Mouse (Mus musculus): ENCODE measurements at regions not wholly inside any gene's neighbourhood (a gene's known extent, or its start where the extent isn't known, plus 50 kb on each side); places are given as distances from the start of the nearest gene placed in this dataset.

DNA sequence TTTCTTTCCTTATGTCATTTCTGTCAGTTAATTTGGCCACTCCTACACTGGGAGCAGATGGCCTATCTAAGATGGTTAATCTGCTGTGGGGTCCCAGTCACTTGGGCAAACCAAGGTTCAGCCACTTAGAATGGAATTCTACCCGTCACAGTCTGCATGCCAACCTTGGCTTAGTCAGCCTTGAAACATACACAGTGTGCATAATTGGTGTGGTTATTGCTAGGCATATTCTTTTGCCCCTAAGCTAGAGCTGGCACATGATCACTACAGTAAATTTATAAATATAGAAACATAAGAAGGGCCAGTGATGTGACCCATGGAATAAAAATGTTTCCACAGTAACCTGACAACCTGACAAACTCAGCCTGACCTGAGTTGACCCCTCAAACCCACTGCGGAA, 130.7 kb upstream of the Pgrmc2 start:
- no peak for DNase-seq

DNA sequence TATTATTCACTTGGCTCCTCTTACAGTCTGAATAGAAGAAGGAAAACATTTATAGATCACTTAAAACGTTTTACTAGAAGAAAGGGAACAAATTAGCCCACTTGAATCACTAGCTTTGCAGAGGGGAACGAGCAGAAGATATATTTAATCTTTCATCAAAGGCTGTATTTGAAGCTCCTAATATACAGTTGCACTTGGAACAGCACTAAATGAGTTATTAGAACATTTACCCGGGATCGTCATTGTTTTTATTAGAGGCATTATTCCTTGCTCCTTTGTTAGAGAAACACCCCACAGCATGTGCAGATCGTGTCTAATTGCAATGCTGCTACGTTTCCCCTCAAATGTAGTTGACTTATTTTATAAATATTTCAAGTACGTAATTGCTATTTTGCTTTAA, 127.5 kb upstream of the Pgrmc2 start:
- DNase-seq, result no peak

DNA sequence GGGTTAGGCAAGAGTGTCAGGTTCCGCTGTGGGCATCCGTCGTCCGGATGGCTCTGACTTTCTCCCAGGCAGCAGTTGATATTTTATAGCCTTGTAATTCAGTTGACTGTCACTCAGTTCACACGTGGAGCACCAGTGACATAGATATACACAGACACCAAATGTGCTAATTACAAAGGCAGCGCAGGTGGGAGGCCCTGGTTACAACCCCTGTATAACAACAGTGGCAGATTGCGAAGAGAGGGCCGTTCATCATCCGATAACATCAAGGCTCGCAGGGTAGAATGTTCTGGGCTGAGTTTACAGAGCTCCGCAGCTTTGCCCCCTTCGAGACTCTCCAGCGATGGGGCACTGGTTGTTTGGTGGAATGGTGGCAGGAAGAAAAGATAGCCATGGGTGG, 120.0 kb upstream of the Pgrmc2 start:
- DNase-seq, result no peak

DNA sequence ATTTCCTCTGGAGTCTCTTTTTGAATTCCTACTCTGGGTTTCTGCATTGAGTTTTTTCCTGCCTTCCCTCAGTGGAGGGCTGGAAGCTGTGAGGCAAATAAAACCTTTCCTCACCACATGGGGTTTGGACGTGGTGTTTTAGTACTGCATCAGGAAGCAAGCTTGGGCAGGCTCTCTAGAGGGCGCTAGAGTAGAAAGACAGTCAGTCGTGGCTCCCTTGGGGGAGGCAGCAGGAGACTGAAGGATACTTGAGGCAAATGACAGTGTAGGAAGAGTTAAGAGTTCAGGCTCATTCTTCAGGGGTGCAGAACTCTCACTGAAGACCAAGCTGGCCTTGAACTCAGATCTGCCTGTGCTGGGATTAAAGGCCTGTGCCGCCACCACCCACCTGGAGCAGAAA, 118.9 kb upstream of the Pgrmc2 start:
- peak; percentile 18 for DNase-seq

DNA sequence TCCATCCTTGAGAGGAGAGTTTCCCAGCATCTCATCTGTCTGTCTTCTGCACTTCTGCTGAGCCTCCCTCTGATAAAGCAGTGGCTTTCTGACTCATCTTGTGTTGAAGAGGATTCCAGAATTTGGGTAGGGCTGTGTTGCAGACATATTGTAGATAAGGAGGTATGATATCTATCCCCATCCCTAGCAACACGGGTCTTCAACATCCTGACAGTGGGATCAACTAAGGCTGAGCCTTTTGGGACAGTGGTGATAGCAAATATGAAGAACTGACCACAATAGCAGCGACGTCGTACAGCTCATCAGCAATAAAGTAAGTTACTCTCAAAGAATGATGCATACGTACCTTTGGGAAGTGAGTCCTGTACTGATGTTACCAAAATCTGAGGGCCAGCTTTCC, 117.2 kb upstream of the Pgrmc2 start:
- DNase-seq, result no peak

DNA sequence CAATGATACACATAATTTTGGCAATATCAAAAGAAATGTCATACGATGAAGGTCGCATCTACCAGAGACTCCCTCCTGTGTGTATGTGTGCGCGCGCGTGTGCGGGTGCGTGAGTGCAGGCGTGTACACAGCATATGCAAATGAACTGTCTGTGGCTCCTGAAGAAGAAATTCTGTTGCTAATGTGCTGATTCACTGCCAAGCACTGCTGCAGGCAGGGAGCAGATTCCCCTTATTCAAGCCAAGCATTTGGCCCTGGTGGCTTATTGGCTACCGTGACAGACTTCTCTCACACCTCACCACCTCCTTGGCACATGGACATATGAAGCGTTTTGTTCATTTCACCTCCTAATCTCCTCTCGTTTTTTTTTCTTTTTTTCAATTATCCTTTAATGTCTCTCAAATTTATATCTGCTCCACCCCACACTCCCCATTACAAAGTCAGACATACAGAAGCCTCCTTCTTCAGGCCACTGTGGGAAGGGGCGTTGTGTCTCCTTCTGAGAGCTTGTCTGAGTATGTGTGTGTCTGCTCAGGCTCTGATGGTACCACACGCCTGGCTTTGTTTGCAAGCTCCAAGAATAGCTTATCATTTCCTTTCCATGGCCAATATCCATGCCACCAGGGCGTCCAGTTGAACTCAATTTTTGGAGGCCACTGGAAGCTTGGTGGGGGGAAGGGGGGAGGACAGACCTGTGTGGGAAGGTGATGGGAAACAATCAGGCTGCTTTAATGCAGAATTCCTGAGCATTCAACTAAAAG, 115.5 kb upstream of the Pgrmc2 start:
- peak; percentile 19 for DNase-seq

DNA sequence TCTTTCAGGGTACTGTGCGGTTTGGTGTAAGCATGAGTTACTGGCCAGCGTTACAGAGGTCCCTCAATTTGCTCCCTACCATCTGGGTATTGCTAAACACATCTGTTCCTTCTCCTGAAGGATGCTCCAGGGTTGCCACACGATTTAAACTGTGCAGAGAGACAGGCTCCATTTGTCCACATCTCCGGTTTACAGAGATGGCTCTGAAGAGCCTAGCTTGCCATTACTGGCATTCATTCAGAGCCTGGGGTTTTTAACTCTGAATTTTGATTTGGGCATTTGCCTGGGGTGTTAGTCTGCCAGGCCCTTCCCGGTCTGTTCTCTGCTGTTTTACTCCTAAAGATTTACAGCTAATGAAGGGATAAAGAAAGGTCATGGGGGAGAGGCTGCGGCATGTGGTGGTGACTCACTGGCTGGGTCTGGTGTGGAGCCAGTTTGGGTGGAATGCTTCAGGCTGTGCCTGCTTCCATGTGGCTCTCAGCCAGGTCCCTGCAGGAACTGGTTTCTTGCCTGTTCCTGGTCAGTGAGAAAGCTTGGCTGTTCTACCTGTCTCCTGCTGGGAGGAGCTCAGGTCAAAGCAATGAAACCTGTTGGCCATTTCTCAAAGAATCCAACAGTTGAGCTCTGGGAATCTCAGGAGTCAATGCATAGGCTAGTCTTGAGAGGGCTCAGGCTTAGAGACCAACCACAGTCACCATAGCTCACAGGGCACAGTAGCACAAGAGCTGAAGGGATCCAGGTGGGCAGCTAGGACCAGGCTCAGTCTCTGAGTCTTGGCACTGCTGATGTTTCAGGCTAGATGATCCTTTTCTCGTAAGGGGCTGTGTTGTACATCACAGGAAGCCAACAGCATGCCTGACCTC, 112.5 kb upstream of the Pgrmc2 start:
- peak; percentile 34 for DNase-seq

DNA sequence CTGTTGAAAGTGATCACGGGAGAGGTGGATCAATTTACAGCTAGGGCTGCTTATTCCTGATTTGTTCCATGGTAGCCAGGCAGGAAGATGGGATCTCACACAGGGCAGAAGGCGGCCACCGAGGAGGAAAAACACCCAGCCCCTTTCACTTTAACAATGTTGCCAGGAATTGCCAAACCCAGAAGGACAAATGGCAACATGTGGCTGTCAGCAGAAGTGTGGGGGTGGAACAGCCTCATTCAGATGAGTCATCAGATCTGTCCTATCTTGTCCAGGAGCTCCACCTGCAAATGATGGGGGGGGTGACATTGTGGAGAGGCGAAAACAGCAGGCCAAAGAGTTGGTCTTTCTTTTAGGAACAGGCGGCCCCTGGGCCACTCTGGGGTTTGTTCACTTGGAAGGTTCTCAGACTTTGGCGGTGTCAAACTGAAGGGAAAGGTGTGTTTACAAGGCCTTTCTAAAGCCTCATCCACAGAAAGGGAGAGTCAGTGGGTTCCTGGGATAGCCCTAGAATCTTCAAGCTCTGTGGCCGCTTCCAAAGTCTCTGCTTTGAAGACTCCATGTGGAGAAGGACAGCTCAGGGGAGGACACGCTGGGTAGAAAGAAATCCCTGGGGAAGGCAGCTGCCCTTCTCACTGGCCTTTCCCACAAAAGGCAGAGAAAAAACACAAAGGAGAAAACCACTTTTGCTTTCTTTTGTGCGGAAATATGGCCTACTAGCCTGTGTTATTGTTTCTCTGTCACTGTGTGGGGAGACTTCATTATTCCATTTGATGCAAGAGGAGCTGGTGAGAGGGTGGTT, 111.7 kb upstream of the Pgrmc2 start:
- no peak for DNase-seq

DNA sequence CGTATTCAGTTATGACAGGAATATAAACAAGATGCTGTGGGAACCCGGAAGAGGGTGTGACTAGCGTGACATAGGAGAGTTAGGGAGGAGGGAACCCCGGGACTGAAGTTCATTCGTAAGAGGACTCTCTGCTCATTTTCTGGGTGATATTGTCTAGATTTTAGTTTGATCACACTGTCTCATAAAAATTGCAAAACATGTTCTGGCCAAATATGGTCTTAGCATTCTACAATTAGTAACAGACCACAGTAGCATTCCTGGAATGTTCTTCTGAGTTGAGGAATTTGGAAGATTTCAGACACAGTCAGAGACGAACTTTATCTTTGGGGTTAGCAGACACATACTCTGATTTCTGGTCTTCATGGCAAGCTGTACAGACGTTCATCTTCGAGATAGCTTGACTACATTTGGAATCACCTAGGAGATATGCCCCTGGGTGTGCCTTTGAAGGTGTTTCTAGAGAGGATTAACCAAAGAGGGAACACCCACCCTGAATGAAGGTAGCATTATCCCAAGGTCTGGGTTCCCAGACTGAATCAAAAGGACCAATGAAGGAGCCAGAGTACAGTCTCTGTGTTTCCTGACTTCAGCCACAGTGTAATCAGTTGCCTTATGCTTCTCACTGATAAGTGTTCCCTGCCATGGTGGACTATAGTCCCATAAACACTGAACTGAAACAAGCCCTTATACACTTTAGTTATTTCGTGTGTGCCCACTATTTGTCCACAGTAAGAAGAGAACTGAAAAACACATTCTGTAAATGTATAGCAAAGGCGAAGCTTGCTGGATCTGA, 102.7 kb upstream of the Pgrmc2 start:
- no peak for DNase-seq

DNA sequence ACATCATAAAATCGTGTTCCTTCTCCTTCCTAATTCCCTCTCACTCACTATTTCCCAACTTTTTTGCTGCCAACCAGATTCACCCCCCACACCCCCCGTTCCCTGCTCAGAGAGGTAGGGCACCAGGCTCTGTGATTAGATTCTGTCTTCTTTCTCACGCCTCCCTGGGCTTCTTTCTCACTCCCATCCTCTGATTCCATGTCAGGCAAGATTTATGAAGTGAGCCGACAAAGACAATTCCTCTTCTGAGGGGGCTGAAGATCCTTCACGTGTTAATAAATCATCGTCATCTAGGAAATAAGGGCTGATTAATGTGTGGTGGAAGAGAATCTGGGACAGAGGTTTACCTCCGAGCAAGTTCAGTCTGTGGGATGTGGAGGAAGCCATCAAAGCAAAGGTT, 101.5 kb upstream of the Pgrmc2 start:
- DNase-seq, result no peak

DNA sequence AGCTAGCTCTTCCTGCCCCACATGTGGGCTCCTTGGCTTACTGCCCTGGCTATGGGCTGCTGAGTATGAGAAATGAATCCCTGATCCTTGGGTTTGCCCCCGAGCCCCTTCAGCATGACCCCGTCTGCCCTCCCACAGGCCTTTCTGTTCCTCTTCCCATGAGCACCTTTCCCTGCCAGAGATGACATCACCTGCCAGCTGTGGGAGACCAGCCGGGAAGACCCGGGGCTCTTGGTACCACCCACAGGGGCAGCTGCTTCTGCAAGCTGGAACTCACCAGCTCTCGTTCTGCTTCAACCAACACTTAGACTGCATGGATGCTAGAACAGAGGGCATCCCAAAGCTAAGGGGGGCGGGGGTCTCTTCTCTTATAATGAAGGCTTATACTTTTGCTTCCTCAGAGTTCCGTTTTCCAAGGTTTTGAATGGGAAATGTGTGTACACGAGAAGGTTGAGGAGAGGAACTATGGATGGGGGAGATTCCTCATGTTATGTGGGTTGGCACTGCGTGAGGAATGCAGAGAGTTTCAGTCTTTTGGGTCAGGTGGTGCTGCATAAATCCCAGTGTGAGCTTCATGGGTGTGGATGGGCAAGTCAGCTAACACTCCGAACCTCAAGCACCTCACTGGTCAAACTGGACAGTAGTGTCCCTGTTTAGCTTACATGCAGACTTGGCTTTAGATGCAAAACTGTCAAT, 100.2 kb upstream of the Pgrmc2 start:
- DNase-seq, result no peak

DNA sequence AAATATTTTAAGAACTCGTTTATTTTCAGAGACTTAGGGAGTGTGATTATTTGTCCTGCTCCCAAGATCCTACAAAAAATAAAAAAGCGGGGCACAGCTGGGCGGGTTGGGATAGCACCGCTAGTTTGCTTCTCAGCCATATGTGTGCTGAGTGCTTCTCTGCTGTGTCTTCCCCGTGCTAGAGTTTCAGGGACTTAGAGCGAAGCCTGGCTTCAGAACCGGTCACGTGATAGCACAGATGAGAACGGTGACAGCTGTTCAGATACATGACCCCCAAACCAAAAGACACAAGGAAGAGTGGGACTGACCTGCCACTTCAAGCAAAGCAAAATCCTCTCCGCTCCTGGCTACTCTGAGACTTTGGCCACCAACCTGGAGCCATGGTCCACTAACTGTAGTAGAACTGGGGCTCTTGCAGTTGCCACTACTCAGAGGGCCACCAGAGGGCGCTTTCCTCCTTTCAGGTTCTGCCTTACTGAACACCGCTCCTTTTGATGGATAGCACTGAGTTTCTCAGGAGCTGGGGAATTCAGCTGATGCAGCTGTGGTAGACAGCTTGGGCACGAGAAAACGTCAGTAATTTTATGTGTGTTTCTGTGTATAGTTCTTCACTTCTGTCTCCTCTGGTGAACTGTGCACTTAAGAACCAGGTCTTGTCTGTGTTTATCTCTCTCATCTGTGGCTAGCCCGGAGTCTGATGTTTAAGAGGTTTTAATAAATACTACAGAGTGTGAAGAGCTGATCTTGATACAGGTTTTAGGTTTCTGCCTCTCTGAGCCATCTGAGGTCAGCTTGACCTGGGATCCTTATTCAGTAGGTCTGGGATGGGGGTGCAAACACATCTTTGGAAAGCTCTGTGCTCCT, 99.4 kb upstream of the Pgrmc2 start:
- peak; percentile 93 for DNase-seq

DNA sequence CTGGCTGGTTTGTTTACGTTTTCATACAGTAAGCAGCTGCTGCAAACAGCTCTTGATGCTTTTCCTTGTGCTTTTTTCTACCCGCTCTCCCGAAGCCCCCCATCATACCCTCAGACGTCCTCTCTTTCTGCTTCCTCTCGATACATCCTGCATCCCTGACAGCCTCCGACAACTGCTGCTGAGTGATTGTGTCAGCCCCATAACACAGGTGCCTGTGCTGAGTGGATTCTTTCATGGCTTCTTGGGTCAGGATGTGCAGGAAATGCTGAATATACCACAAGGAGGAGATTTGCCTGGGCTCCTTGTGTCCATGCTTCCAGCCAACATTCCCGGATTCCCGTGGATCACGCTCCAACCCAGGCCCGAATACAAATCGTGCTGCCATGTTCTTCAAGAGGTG, 98.6 kb upstream of the Pgrmc2 start:
- no peak for DNase-seq

DNA sequence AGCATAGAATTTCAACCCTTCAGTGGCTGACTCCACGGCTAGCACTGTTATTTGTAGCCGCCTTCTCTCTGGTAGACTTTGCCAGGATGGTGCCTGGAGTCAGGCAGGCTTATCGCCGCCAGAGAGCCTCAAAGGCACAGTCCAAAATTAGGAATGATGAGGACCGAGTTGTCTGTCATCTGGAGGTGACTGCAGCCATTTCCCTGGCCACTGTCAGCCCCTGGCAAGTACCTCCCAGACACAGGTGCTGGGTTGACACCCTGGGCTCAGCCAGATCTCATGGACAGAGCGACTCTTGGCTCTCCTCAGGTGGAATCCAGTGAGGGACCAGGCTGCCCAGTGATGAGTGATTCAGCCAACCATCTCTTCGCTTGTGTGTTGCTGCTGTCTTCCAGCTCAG, 98.1 kb upstream of the Pgrmc2 start:
- no peak for DNase-seq

DNA sequence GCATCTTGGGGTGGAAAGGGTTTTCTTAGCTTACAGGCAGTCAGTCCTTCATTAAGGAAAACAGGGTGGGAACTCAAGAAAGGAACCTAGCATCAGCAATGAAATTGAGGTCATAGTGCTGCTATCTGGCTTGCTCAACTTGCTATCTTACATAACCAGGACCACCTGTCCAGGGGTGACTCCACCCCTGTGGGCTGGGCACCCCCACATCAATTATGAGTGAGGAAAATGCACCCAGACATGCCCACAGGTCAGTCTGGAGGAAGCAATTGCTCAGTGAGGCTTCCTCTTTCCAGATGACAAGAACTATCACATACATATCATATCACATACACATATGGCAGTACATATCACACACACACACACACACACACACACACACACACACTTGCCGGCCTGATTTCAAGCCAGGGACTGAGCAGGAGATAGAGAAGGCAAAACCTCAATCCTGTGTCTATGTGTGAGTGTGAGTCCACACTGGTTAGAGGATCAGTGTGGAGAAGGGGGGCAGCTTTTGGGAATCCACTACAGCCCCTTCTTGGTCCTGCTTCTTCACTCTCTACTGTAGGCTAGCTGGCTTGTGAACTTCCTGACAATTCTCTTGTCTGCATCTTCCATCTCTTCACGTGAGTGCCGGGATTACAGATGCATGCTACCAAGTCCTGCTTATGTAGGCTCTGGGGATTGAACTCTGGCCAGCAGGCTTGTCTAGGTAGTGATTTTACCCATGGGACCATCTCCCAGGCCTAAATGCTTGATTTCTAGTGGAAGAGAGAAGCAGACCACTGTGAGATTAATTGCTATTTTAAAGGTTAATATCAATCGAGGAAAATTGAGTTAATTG, 96.4 kb upstream of the Pgrmc2 start:
- no peak for DNase-seq

DNA sequence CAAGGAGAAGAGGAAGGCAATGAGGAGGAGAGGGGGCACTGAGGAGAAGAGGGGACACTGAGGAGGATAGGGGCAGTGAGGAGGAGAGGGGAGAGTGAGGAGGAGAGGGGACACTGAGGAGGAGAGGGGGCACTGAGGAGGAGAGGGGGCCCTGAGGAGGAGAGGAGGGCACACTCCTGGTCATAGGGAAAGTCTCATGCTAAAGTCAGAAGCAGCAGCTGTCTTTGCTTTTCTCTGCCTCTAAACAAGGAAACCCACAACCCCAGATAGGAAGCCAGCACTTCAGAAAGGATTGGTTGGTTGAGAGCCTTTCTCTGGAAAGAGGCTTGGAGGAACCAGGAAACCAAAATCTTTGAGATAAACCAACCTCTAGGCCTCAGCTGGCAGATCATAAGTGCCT, 94.3 kb upstream of the Pgrmc2 start:
- no peak for DNase-seq

DNA sequence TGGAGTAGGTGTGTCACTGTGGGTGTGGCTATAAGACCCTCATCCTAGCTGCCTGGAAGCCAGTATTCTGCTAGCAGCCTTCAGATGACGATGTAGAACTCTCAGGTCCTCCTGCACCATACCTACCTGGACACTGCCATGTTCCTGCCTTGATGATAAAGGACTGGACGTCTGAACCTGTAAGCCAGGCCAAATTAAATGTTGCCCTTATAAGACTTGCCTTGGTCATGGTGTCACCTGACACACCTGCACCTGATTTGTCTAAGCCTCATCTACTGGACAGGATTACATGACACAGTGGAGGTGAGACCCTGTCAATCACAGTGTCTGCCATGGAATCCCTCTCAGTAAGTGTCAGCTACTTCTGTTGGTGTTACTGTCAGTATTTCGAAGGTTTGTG, 92.5 kb upstream of the Pgrmc2 start:
- no peak for DNase-seq

DNA sequence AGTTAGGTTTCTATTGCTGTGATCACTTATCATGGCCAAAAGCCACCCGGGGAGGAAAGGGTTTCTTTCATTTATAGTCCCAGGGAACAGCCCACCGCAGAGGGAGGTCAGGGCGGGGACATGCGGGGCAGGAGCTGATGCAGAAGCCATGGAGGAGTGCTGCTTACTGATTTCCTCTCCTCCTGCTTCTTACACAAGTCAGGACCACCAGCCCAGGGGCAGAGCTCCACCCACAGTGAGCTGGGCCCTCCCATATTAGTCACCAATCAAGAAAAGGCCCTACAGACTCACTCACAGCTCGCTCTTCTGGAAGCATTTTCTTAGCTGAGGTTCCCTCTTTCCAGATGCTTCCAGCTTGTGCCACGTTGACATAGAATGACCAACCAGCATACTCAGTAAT, 90.7 kb upstream of the Pgrmc2 start:
- no peak for DNase-seq

DNA sequence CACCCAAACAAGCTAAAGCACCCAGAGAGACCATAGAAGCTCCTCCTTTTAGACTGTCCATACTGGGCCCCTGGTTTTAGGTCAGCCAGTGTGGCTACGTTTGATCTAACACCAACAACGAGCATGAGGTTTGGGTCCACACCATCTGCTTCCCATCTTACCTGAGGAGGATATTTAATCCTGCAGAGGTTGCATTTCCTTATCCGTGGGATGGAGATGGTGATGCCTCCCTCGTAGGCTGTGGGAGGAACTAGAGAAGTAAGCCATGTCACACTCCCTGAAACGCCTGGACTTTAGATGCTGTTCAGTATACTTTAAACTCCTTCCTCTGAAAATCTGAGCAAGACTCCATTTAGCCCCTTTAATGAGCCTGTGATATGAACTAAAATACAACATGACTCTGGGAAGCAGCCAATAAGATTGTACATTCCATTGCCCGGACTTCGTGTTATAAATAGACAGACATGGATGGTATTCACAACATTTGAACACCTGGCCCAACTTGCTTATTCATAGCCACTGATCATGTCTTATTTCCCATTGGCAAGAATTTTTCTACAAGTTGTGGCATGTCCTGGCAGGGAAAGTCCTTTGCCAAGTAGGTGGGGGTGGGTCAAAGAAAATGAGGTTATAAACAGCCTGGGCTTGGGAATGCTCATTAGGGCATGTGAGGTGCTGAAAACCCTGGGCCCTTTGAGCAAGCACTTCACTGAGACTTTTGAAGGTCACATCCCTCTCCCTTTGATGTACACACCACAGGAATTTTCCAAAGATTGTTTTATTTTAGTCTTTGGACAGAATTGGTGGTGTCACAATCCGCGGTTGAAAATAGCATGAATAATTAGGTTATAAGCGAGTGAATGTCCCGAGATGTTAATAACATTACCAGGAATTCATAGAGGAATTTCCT, 89.7 kb upstream of the Pgrmc2 start:
- DNase-seq, result no peak

Data from right cerebral cortex, postnatal 14 days (tissue).